Mouse (Mus musculus): ENCODE measurements around the gene Zmiz1.

The Zmiz1 gene

GRCm38 (mm10) chr14:25710681-25711080, 251.7 kb downstream of the Zmiz1 start:
- DNase-seq, result no peak

- DNase-seq, result no peak
Measured at GRCm38 (mm10) chr14:25711177-25711576, 252.2 kb downstream of the Zmiz1 start.

GRCm38 (mm10) chr14:25711602-25712001, 252.6 kb downstream of the Zmiz1 start:
- no peak for DNase-seq

GRCm38 (mm10) chr14:25713443-25713842, 254.5 kb downstream of the Zmiz1 start:
- DNase-seq, result no peak
